Mouse (Mus musculus) layer of hippocampus, adult 9-11 months (tissue): ENCODE measurements around the gene Rpl22.

Source experiments
- DNase-seq: peaks from one replicate; pipeline ENCODE4 v3.0.0; 2022

Rpl22 gene

DNA sequence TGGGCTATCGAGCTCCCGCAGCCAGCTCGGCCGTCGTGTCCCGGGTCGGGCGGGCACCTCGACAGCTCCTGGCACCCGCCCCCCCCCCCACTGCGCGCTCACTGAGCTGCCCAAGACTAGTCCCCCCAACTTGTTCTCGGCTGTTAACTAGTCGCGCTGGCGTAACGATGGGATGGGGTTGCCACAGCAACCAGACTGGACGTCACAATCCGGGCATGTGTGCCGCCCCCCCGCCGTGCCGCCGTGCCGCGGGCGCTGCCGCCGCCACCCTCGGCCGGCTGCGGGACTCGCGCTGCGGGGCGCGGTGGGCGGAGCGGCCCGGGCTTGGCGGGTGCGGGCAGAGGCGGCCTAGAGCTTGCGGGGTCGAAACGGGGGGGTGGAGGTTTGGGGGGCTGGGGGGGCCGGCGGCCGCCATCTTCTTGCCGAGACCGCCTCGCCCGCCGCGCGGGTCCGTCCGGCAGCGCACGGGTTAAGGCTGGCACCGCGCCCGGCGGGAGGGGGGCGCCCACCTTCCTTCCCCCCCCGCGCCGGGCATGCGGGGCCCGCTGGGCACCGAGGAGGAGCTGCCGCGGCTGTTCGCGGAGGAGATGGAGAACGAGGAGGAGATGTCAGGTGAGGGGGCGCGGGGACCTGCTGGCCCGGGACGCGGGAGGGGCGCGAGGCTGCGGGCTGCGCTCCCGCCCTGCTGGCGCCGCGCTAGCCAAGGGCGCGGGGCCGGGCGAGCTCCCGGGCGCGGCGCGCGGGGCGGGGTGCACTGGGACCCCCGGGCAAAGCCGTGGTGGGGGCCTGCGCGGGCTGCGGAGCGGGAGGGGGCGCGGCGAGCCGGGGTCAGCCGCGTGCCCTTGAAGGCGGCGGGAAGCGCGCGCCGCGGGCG, 13.1 kb downstream of the Rpl22 start, which contains the start of gene Chd5:
Chd5 (plus strand) TSS at position 233 of the 874 bp plus-strand sequence.
- peak; percentile 60 for DNase-seq

DNA sequence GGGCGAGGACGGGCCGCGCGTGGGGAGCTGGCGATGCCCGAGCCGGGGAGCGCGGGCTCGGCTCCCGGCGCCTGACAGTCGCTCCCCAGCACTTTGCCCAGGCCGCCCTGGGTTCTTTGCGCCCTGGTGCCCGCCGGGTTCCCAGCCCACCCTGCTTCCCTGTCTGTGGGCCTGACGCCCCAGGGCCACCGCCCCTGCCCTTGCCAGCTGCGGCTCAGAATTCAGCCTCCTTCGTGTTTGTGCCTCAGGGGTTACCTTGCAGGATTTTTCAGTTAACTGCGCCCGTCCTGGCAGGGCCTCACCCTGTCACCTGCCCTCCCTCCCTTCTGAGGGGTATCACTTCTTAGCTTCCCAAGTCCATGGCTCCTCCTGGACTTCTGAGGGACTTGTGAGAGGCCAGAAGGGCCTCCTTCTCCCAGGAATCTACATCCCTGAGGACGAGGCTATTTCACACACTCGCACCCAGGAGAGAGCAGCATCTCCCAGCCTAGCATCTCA, 13.8 kb downstream of the Rpl22 start:
- no peak for DNase-seq

DNA sequence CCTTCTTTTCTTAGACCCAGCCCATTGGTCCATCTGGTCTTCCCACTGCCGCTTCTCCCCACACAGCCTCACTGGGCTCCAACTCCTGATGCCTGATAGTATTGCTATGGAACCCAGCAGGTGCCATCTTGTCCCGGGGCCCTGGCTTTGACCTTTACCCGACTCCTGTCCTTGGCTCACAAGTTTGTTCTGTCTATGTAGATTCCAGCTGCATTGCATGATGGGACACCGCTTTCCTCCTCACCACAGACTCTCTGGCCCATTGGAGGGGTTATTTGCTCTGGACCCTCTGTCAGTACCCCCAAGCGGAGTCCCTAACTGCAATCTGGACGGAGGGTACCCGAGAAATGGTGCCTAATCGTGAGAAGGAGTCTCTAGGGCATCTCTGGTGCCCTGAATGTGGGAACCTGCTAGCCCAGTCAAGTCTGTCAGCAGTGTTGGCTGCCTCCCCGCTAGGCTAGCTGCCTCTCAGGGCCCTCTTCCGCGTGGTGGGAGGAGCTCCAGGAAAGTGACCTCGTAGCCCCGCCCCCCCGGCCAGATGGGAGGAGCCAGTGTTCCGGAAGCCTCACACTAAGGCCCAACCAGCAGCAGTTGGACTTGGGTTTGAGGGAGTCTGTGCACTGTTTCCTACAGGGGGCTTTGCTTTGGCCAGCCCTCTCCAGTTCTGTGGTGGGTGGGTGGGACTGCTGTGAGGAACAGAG, 15.2 kb downstream of the Rpl22 start:
- DNase-seq = no peak

- DNase-seq = no peak
These were observed 17.8 kb downstream of the Rpl22 start for GRCm38 (mm10) chr4:152343296-152343695.

DNA sequence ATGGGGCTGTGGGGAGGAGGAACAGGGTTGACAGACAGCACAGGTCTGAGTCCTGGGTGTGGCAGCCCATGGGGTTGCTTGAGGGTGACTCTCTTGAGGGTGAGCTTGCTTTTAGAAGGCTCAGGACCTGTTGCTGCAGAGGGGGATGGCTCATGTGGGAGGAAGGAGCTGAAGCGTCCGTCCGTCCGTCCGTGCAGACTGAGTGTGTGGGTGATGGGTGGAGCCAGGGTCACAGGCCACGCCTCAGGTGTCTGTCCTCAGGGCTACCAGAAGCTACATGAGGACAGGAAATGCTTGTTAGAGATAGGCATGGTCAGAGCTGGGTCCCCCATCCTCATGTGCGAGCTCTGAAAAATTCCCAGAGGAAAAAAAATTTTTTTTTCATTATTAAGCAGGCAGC, 19.1 kb downstream of the Rpl22 start:
- DNase-seq = no peak

- DNase-seq = peak; percentile 71
These were observed 19.8 kb downstream of the Rpl22 start for GRCm38 (mm10) chr4:152345120-152345889.

DNA sequence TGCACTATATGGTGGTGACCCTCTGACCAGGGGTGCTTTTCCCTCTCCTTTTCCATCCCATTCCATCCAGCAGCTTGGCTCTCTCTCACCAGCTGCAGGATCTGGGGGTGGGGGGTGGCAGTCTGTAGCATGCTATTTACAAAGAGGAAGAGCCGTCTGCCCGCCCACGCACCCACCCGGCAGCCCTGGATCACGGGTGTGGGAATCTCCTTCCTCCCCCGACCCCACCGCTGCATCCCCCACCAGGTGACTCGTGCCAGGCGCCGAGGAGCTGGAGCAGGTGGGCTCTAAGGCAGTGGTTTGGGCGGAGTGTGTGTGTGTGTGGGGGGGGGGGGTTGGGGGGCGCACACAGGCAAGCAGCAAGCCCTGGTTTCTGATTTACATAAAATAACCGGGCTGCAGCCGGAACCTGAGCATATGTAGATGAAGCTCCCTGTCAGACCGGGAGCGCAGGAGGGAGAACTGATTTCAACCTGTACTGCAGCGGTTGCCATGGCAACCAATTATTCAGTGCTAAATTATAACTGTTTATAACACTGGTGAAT, 24.4 kb downstream of the Rpl22 start:
- peak; percentile 90 for DNase-seq

GRCm38 (mm10) chr4:152350722-152351421, 25.3 kb downstream of the Rpl22 start:
- DNase-seq = no peak

GRCm38 (mm10) chr4:152351422-152352305, 26.1 kb downstream of the Rpl22 start:
- no peak for DNase-seq

GRCm38 (mm10) chr4:152353886-152354637, 28.5 kb downstream of the Rpl22 start:
- DNase-seq = peak; percentile 61

DNA sequence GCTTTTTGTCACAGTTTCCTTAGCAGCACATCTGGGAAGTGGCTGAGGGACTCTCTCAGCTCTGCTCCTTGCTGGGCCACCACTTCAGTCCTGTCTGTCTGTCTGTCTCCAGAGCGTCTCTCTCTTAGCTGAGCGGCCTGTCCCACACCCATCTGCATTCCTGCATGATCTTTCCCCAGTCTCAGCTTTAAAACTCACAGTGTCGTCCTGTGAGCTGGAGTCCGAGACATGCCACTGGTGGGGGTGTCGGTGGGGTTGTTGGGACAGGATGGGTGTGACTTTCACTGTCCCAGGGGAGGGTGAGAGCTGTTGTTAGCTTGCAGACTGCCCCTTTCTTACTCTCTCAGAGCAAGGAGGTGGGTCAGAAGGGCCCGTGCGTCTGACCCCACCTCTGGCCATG, 30.1 kb downstream of the Rpl22 start:
- no peak for DNase-seq

DNA sequence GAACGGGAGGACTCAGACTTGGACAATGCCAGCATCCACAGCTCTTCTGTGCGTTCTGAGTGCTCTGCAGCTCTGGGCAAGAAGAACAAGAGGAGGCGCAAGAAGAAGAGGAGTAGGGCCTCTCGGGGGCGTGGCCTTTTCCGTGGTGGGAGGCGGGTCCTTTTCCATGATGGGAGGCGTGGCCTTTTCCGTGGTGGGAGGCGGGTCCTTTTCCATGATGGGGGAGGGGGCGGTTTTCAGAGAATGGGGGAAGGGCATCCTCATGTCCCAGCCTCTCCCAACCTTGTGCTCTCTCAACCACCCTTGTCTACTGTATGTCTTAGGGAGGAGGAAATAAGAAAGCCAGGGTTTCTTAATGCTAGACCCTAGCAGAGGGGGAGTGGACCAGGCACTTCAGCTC, 34.2 kb downstream of the Rpl22 start:
- no peak for DNase-seq

GRCm38 (mm10) chr4:152360855-152361254, 35.3 kb downstream of the Rpl22 start:
- no peak for DNase-seq

- DNase-seq = no peak
These were observed 36.6 kb downstream of the Rpl22 start for GRCm38 (mm10) chr4:152362180-152362579.

DNA sequence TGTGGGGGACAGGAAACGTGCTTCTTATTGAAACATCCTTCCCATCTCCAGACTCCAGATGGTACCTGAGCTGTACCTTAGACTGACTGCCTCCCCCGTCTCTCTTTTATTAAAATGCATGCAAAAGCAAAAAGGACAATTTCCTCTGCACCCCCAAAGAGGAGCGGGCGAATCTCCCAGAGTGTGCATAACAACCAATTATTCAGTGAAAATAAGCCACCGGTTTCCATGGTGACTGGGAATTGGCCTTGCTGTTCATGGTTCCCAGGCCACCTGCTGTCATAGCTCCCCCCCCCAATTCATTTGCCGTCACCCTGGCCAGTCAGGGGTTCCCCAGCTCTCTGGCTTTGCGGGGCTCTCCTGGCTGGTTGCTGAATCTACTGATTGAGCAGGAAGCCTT, 39.7 kb downstream of the Rpl22 start:
- DNase-seq = peak; percentile 58

DNA sequence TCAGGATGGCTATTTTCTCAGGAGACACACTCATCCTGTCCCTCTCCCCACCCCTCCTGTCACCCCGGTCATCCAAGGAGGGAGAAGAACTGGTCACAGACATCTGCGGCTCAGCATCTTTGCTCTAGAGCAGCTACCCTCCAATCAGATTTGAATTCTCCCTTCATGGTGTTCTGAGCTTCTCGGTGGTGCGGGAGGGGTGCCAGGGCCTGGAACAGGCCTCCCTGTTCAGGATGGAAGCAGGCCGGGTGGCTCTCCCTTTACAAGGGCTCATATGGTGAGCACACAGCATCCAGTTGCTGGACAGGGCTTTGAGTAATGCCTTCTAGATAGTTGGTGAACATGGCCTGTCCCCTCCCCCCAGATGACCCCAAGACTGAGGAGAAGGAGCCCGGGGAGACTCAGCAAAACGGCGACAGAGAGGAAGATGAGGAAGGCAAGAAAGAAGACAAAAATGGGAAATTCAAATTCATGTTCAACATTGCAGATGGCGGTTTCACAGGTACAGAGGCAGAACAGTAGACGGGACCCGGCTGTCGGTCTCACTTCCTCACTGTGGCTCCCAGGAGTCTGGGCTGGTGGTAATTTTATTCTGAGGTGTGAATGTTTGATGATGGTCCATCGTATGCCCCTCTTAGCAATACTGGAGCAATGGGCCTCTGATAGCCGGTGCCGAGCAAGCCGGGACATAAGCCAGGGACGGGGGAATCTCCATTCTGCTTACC, 57.1 kb downstream of the Rpl22 start:
- DNase-seq = no peak
